Mouse (Mus musculus) hindbrain, embryonic 16.5 days (tissue): ENCODE data around the gene Actg1. TPM values are rescaled to one million over a fixed set of nuclear protein-coding genes. Genes with fewer than 3 reads are reported as not detected.

Source experiments
- ATAC-seq: fragments of 200-750 bp; cut with Nextera tagmentation; 2 replicates; pipeline ENCODE4 v1.8.0; 2017; ENCODE audit warnings: moderate TSS enrichment, moderate library complexity
- H3K27ac ChIP-seq: fragments of 300-500 bp; sonication (generic); 2 replicates; pipeline ENCODE4 v1.5.1; 2014; ENCODE audit warnings: low read depth, mild to moderate bottlenecking, control low read depth, low read length, moderate library complexity
- H3K27me3 ChIP-seq: fragments of 300-500 bp; sonication (generic); replicated peaks from 2 replicates; pipeline ENCODE4 v1.6.1; 2014; ENCODE audit warnings: low read length; ENCODE audit not compliant: control insufficient read depth, insufficient read depth
- H3K36me3 ChIP-seq: fragments of 300-500 bp; sonication (generic); 2 replicates; pipeline ENCODE4 v1.6.1; 2014; ENCODE audit warnings: mild to moderate bottlenecking, low read length, moderate library complexity, mixed read lengths; ENCODE audit not compliant: control insufficient read depth, insufficient read depth
- H3K4me1 ChIP-seq: fragments of 300-500 bp; sonication (generic); 2 replicates; pipeline ENCODE4 v1.6.1; 2014; ENCODE audit warnings: low read depth, low read length; ENCODE audit not compliant: control insufficient read depth, insufficient read depth
- H3K4me2 ChIP-seq: fragments of 300-500 bp; sonication (generic); 2 replicates; pipeline ENCODE4 v1.6.1; 2014; ENCODE audit warnings: mild to moderate bottlenecking, low read length, control low read depth, moderate library complexity
- H3K4me3 ChIP-seq: fragments of 300-500 bp; sonication (generic); 2 replicates; pipeline ENCODE4 v1.5.1; 2014; ENCODE audit warnings: mild to moderate bottlenecking, low read length, control low read depth, moderate library complexity
- H3K9ac ChIP-seq: fragments of 300-500 bp; sonication (generic); 2 replicates; pipeline ENCODE4 v1.6.1; 2014; ENCODE audit warnings: low read depth, mild to moderate bottlenecking, control low read depth, low read length, moderate library complexity
- H3K9me3 ChIP-seq: fragments of 300-500 bp; sonication (generic); 2 replicates; pipeline ENCODE4 v1.6.1; 2014; ENCODE audit warnings: mild to moderate bottlenecking, low read length, moderate library complexity; ENCODE audit not compliant: control insufficient read depth
- WGBS: fragments of 180-500 bp; shearing (Covaris S2); extraction: QIAGEN DNeasy Blood & Tissue Kit; methylation state at CpG from one replicate; pipeline ENCODE4 v1.1.7; 2014; 5-methylcytosine and 5-hydroxymethylcytosine counted together
- polyA plus RNA-seq: library from polyadenylated mRNA; unstranded; fragments of >200 nt; fragmentation: Nextera tagmentation; extraction: Ambion mirVana; gene quantifications from 2 replicates; pipeline ENCODE4 v1.2.1, GENCODE M21; 2015

Gene Actg1
- polyA plus RNA-seq, 1 experiment from 2014 or later = 4,199 TPM

- peak; percentile 85 for ATAC-seq
- WGBS = 9% methylated on average over 53 of the region's 54 CpGs
- Histone ChIP-seq H3K27me3 (no peaks in the 10 kb centered on the region), H3K4me3 (peak within 1 kb of the TSS; percentile 65), H3K9me3 (no peaks in the 10 kb centered on the region), H3K4me1 (peaks cover 18% of the 10 kb centered on the region), H3K9ac (peak within 1 kb of the TSS; percentile 88), H3K27ac (peak within 1 kb of the TSS; percentile 77), H3K36me3 (peaks cover 25% of the 10 kb centered on the region), H3K4me2 (peak within 1 kb of the TSS; percentile 85)
These were observed 30.5 kb upstream of the Actg1 start, which contains the start of gene Faap100 for GRCm38 (mm10) chr11:120378611-120379540. TSS of gene Faap100 (minus strand) at chr11:120378764.

GRCm38 (mm10) chr11:120378031-120378610 lies 29.8 kb upstream of the Actg1 start:
- ATAC-seq = peak; percentile 41
- H3K9ac ChIP-seq = peak overlapping the region; percentile 88
- H3K36me3 ChIP-seq = peaks cover 33% of the 10 kb centered on the region
- peak overlapping the region; percentile 77 for H3K27ac ChIP-seq
- peaks cover 18% of the 10 kb centered on the region for H3K4me1 ChIP-seq
- peak overlapping the region; percentile 85 for H3K4me2 ChIP-seq
- no peaks in the 10 kb centered on the region for H3K27me3 ChIP-seq
- 3% methylated on average over 38 of the region's 40 CpGs for WGBS
- H3K4me3 ChIP-seq = peak overlapping the region; percentile 65
- H3K9me3 ChIP-seq = no peaks in the 10 kb centered on the region

- H3K36me3 ChIP-seq = peaks cover 28% of the 10 kb centered on the region
- no peak for ATAC-seq
These were observed 29.0 kb upstream of the Actg1 start for GRCm38 (mm10) chr11:120377337-120377736.

GRCm38 (mm10) chr11:120376302-120377160 lies 28.2 kb upstream of the Actg1 start:
- H3K27me3 ChIP-seq = no peaks in the 10 kb centered on the region
- H3K4me3 ChIP-seq = no peak overlapping the region
- H3K4me2 ChIP-seq = peak overlapping the region; percentile 85
- H3K4me1 ChIP-seq = peaks cover 18% of the 10 kb centered on the region
- H3K9ac ChIP-seq = no peak overlapping the region
- 88% methylated on average over 17 of the region's 17 CpGs for WGBS
- no peak for ATAC-seq
- no peak overlapping the region for H3K27ac ChIP-seq
- H3K36me3 ChIP-seq = peaks cover 35% of the 10 kb centered on the region
- H3K9me3 ChIP-seq = no peaks in the 10 kb centered on the region

More at GRCm38 (mm10) chr11:120377337-120377736, 29.0 kb upstream of the Actg1 start:
- Histone ChIP-seq H3K4me2 (peak overlapping the region; percentile 85), H3K9ac (peak overlapping the region; percentile 88), H3K9me3 (no peaks in the 10 kb centered on the region), H3K4me3 (peak overlapping the region; percentile 65), H3K4me1 (peaks cover 18% of the 10 kb centered on the region), H3K27ac (peak overlapping the region; percentile 49; the same call in 1 of the 2 replicates), H3K27me3 (no peaks in the 10 kb centered on the region)
- WGBS = 62% methylated on average over 10 of the region's 10 CpGs

GRCm38 (mm10) chr11:120375324-120375723 lies 27.0 kb upstream of the Actg1 start:
- Histone ChIP-seq H3K9ac (no peak overlapping the region), H3K4me1 (peaks cover 18% of the 10 kb centered on the region), H3K9me3 (no peaks in the 10 kb centered on the region), H3K27me3 (no peaks in the 10 kb centered on the region), H3K36me3 (peaks cover 35% of the 10 kb centered on the region), H3K4me2 (no peak overlapping the region), H3K4me3 (no peak overlapping the region), H3K27ac (no peak overlapping the region)
- WGBS = 93% methylated on average over 10 of the region's 10 CpGs
- ATAC-seq = no peak

- Histone ChIP-seq H3K27ac (peak overlapping the region; percentile 32; the same call in 1 of the 2 replicates), H3K36me3 (peaks cover 37% of the 10 kb centered on the region), H3K27me3 (no peaks in the 10 kb centered on the region), H3K9me3 (no peaks in the 10 kb centered on the region), H3K4me3 (no peak overlapping the region), H3K9ac (no peak overlapping the region), H3K4me1 (peaks cover 23% of the 10 kb centered on the region), H3K4me2 (no peak overlapping the region)
- WGBS = 80% methylated on average over 23 of the region's 23 CpGs
- no peak for ATAC-seq
These were observed 25.7 kb upstream of the Actg1 start for GRCm38 (mm10) chr11:120373820-120374586.

GRCm38 (mm10) chr11:120373025-120373424 lies 24.7 kb upstream of the Actg1 start:
- peaks cover 40% of the 10 kb centered on the region for H3K36me3 ChIP-seq
- peaks cover 21% of the 10 kb centered on the region for H3K4me1 ChIP-seq
- no peaks in the 10 kb centered on the region for H3K9me3 ChIP-seq
- no peak overlapping the region for H3K9ac ChIP-seq
- no peak overlapping the region for H3K4me2 ChIP-seq
- WGBS = 61% methylated on average over 13 of the region's 13 CpGs
- H3K27ac ChIP-seq = no peak overlapping the region
- H3K27me3 ChIP-seq = no peaks in the 10 kb centered on the region
- H3K4me3 ChIP-seq = no peak overlapping the region
- no peak for ATAC-seq

GRCm38 (mm10) chr11:120369656-120370055 lies 21.3 kb upstream of the Actg1 start:
- ATAC-seq = peak; percentile 55; the same call in 1 of the 2 replicates
- Histone ChIP-seq H3K27ac (no peak overlapping the region), H3K27me3 (no peaks in the 10 kb centered on the region), H3K9me3 (no peaks in the 10 kb centered on the region), H3K36me3 (peaks cover 31% of the 10 kb centered on the region), H3K4me1 (peaks cover 16% of the 10 kb centered on the region; the same call in 1 of the 2 replicates), H3K4me2 (no peak overlapping the region), H3K4me3 (no peak overlapping the region), H3K9ac (peak overlapping the region; percentile 41; the same call in 1 of the 2 replicates)
- 31% methylated on average over 8 of the region's 8 CpGs for WGBS
